ENCODE assay signal across 9 mouse cellular contexts in the genomic region with DNA sequence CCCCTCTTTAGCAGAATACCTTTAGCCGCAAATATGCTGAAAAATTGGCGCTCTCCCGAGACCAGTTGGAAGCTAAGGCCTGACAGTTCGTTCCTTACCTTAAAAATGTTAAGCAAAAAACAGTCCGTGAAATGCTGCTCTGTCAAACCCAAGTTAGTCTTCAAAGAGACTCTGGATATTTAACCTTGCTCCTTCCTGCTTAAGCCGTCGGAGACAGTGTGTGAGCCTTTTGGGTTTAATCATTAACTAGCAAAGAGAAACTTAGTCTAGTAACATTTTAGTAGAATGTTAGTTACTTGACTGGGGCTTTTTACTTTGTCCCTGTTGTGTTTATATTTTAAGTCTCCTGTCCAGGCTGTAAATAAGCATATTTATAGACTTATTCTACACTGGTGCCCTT. TPM values are rescaled to one million over a fixed set of nuclear protein-coding genes. Genes with fewer than 3 reads are reported as not detected.
DNase-seq lines count a peak whose midpoint lies in the region; ATAC-seq and TF ChIP-seq lines count a peak whose summit lies in the region.
"Had no signal": no experiment of that assay in that cellular context is flagged by ENCODE, and none has a peak within 500 bp of the region (broad histone marks: within the 10 kb centered on the region; RNA-seq: fewer than 3 reads in every experiment).

No protein-coding gene starts in this region.

- H3K9me3 ChIP-seq in erythroblast, embryonic 14.5 days (ENCODE audit: control insufficient read depth, low read length): no peaks in the 10 kb centered on the region
- H3K9me3 ChIP-seq in ES-E14 (ENCODE audit: control insufficient read depth, insufficient read depth, low read depth, low read length): no peaks in the 10 kb centered on the region
- no peaks in the 10 kb centered on the region for H3K9me3 ChIP-seq in hindbrain, embryonic 16.5 days (ENCODE audit: control insufficient read depth, low read length)
- H3K9me3 ChIP-seq in liver, postnatal 0 days (ENCODE audit: low read length): no peaks in the 10 kb centered on the region

- H3K4me3 ChIP-seq in erythroblast, embryonic 14.5 days (replicated peaks): peak overlapping the region; percentile 100
- peak overlapping the region; percentile 76 to 89 for H3K4me3 ChIP-seq in ES-E14 (ENCODE audit: insufficient read depth in 1 of 2, low read depth in 1 of 2, low read length in 2 of 2, poor library complexity in 1 of 2, severe bottlenecking in 1 of 2)
- peak overlapping the region; percentile 94 for H3K4me3 ChIP-seq in hindbrain, embryonic 16.5 days (ENCODE audit: low read length)
- peak overlapping the region; percentile 98 for H3K4me3 ChIP-seq in liver, postnatal 0 days (ENCODE audit: low read depth, low read length)

- no peak for TF ChIP-seq CTCF in liver, postnatal 0 days (IDR thresholded peaks at IDR 0.05; ENCODE audit: low read depth)

- no peaks in the 10 kb centered on the region for H3K27me3 ChIP-seq in erythroblast, embryonic 14.5 days (ENCODE audit: control insufficient read depth)
- H3K27me3 ChIP-seq in hindbrain, embryonic 16.5 days (replicated peaks; ENCODE audit: control insufficient read depth, insufficient read depth, low read length): no peaks in the 10 kb centered on the region
- H3K27me3 ChIP-seq in liver, postnatal 0 days (ENCODE audit: insufficient read depth, low read length): no peaks in the 10 kb centered on the region

- peak overlapping the region; percentile 94 for H3K9ac ChIP-seq in ES-E14 (ENCODE audit: insufficient read depth, low read depth, low read length, poor library complexity, severe bottlenecking)
- H3K9ac ChIP-seq in hindbrain, embryonic 16.5 days (ENCODE audit: low read depth, low read length): peak overlapping the region; percentile 77
- H3K9ac ChIP-seq in liver, postnatal 0 days (replicated peaks): peak overlapping the region; percentile 94

- no peak for TF ChIP-seq EP300 in liver, postnatal 0 days (IDR thresholded peaks at IDR 0.05; ENCODE audit: low read depth)

- H3K4me2 ChIP-seq in hindbrain, embryonic 16.5 days (ENCODE audit: low read length): peak overlapping the region; percentile 69
- peak overlapping the region; percentile 87 for H3K4me2 ChIP-seq in liver, postnatal 0 days (ENCODE audit: low read depth, low read length)

- no peak overlapping the region for H3K27ac ChIP-seq in ES-E14 (ENCODE audit: insufficient read depth, low read depth, low read length, poor library complexity, severe bottlenecking)
- H3K27ac ChIP-seq in hindbrain, embryonic 16.5 days (ENCODE audit: low read depth, low read length): no peak overlapping the region
- peak overlapping the region; percentile 99 for H3K27ac ChIP-seq in liver, postnatal 0 days (ENCODE audit: low read depth)

- H3K4me1 ChIP-seq in erythroblast, embryonic 14.5 days (ENCODE audit: control insufficient read depth): peaks cover 41% of the 10 kb centered on the region
- peaks cover 5 to 9% of the 10 kb centered on the region in 2 experiments; a peak in 2 of 4 replicates for H3K4me1 ChIP-seq in ES-E14 (ENCODE audit: control insufficient read depth in 2 of 2, insufficient read depth in 2 of 2, low read length in 2 of 2, poor library complexity in 1 of 2)
- H3K4me1 ChIP-seq in hindbrain, embryonic 16.5 days (ENCODE audit: control insufficient read depth, insufficient read depth, low read depth, low read length): peaks cover 41% of the 10 kb centered on the region
- peaks cover 22% of the 10 kb centered on the region for H3K4me1 ChIP-seq in liver, postnatal 0 days (ENCODE audit: insufficient read depth)

- 1% methylated on average over 7 of the region's 7 CpGs for WGBS in hindbrain, embryonic 16.5 days
- 0% methylated on average over 7 of the region's 7 CpGs for WGBS in liver, postnatal 0 days (ENCODE audit: insufficient replicate concordance)

- in situ Hi-C loops in ES-E14 (cut with MboI; ENCODE audit: low sequenced_read_pairs in 2 of 2, unreplicated experiment in 2 of 2): no loop called here

- no peak for ATAC-seq in erythroblast, adult 5-6 weeks (replicated peaks; ENCODE audit: low FRiP score, poor library complexity, severe bottlenecking)
- ATAC-seq in hindbrain, embryonic 16.5 days: no peak
- no peak for ATAC-seq in liver, postnatal 0 days

- H3K36me3 ChIP-seq in erythroblast, embryonic 14.5 days (ENCODE audit: control insufficient read depth): peaks cover 73% of the 10 kb centered on the region
- H3K36me3 ChIP-seq in ES-E14 (ENCODE audit: control insufficient read depth, insufficient read depth, low read length, poor library complexity, severe bottlenecking): peaks cover 25% of the 10 kb centered on the region
- H3K36me3 ChIP-seq in hindbrain, embryonic 16.5 days (ENCODE audit: control insufficient read depth, insufficient read depth, low read length): peaks cover 28% of the 10 kb centered on the region
- peaks cover 33% of the 10 kb centered on the region for H3K36me3 ChIP-seq in liver, postnatal 0 days (replicated peaks; ENCODE audit: insufficient read depth, low read length)

- no peak for DNase-seq in ES-E14 (ENCODE audit: low read depth, low spot score)
- no peak for DNase-seq in liver, postnatal 0 days
- no peak for DNase-seq in layer of hippocampus, postnatal 14 days (ENCODE audit: low spot score in 2 of 2)
- no peak for DNase-seq in retina, postnatal 1 day
- no peak for DNase-seq in right cerebral cortex, postnatal 4 days

TF ChIP-seq in ES-E14, 5 proteins besides CTCF, POLR2A, EP300 and RAD21:
- TF ChIP-seq ZC3H11A (IDR thresholded peaks at IDR 0.05; ENCODE audit: borderline replicate concordance, low read depth, low read length) (no peak), HCFC1 (IDR thresholded peaks at IDR 0.05; ENCODE audit: borderline replicate concordance, insufficient read depth, low read length) (no peak), ZNF384 (IDR thresholded peaks at IDR 0.05; ENCODE audit: low read depth, low read length) (no peak), CHD2 (IDR thresholded peaks at IDR 0.05; ENCODE audit: low read depth, low read length) (no peak), MAFK (IDR thresholded peaks at IDR 0.05; ENCODE audit: insufficient read depth, low read depth, low read length) (no peak)

RNA-seq across cellular contexts. Expression of a gene that starts 1.3 kb away (rescaled TPM):
- 8.6 and 10.2 TPM in 2 replicates for polyA plus RNA-seq in erythroblast, embryonic 14.5 days (2012)
- 14.4 and 27.4 TPM in 2 replicates for total RNA-seq in erythroblast, adult 5-6 weeks (2015; ENCODE audit: low replicate concordance)
- total RNA-seq in erythroblast, adult 5-6 weeks (2017; ENCODE audit: low replicate concordance): 42.6 and 58.0 TPM in 2 replicates
- total RNA-seq in ES-E14 (2012; rRNA removed): 37.5 and 48.5 TPM in 2 replicates
- 5.1 and 5.8 TPM in 2 replicates for polyA plus RNA-seq in hindbrain, embryonic 16.5 days (2015; fragmentation: Nextera tagmentation; extraction: Ambion mirVana)
- polyA plus RNA-seq in liver, postnatal 0 days (2015; fragmentation: Nextera tagmentation; extraction: Ambion mirVana): 2.1 and 2.3 TPM in 2 replicates
- 100 to 1,000 TPM in 1 of 2 experiments, 10 to 100 TPM in 1; 99.4 to 103 TPM for total RNA-seq in layer of hippocampus, postnatal 14 days (2021)

RNA-seq across cellular contexts. Expression of a gene that starts 2.0 kb away (rescaled TPM):
- 0.24 TPM in 2 replicates for polyA plus RNA-seq in erythroblast, embryonic 14.5 days (2012)
- total RNA-seq in erythroblast, adult 5-6 weeks (2015; ENCODE audit: low replicate concordance): 10.0 and 13.6 TPM in 2 replicates
- total RNA-seq in erythroblast, adult 5-6 weeks (2017; ENCODE audit: low replicate concordance): 13.8 and 20.1 TPM in 2 replicates
- total RNA-seq in ES-E14 (2012; rRNA removed): 42.6 and 47.5 TPM in 2 replicates
- polyA plus RNA-seq in hindbrain, embryonic 16.5 days (2015; fragmentation: Nextera tagmentation; extraction: Ambion mirVana): 51.6 and 54.3 TPM in 2 replicates
- polyA plus RNA-seq in liver, postnatal 0 days (2015; fragmentation: Nextera tagmentation; extraction: Ambion mirVana): 9.8 and 12.5 TPM in 2 replicates
- 10 to 100 TPM; 29.8 to 32.1 TPM for total RNA-seq in layer of hippocampus, postnatal 14 days (2021)

RNA-seq across cellular contexts. Expression of a gene that starts 8.4 kb away (rescaled TPM):
- polyA plus RNA-seq in erythroblast, embryonic 14.5 days (2012): 0.10 TPM in 1 of 2 replicates, not detected in the other
- total RNA-seq in erythroblast, adult 5-6 weeks (2015; ENCODE audit: low replicate concordance): 4.2 TPM in 1 of 2 replicates, not detected in the other
- total RNA-seq in erythroblast, adult 5-6 weeks (2017; ENCODE audit: low replicate concordance): 14.8 TPM in 1 of 2 replicates, not detected in the other
- total RNA-seq in ES-E14 (2012; rRNA removed): 1.4 and 2.7 TPM in 2 replicates
- polyA plus RNA-seq in hindbrain, embryonic 16.5 days (2015; fragmentation: Nextera tagmentation; extraction: Ambion mirVana): not detected in 2 replicates
- polyA plus RNA-seq in liver, postnatal 0 days (2015; fragmentation: Nextera tagmentation; extraction: Ambion mirVana): not detected in 2 replicates
- 1 to 10 TPM in 1 of 2 experiments, not detected in 1; 4.4 TPM for total RNA-seq in layer of hippocampus, postnatal 14 days (2021)
- total RNA-seq: common myeloid progenitor, adult 5-6 weeks had no signal

RNA-seq across cellular contexts. Expression of a gene that starts 16.1 kb away (rescaled TPM):
- 4.6 and 6.4 TPM in 2 replicates for polyA plus RNA-seq in erythroblast, embryonic 14.5 days (2012)
- 28.8 and 40.3 TPM in 2 replicates for total RNA-seq in erythroblast, adult 5-6 weeks (2015; ENCODE audit: low replicate concordance)
- 12.7 and 16.4 TPM in 2 replicates for total RNA-seq in erythroblast, adult 5-6 weeks (2017; ENCODE audit: low replicate concordance)
- 62.6 and 79.6 TPM in 2 replicates for total RNA-seq in ES-E14 (2012; rRNA removed)
- polyA plus RNA-seq in hindbrain, embryonic 16.5 days (2015; fragmentation: Nextera tagmentation; extraction: Ambion mirVana): 117 TPM in 2 replicates
- 30.5 and 32.7 TPM in 2 replicates for polyA plus RNA-seq in liver, postnatal 0 days (2015; fragmentation: Nextera tagmentation; extraction: Ambion mirVana)
- total RNA-seq in layer of hippocampus, postnatal 14 days (2021): 100 to 1,000 TPM in 1 of 2 experiments, 10 to 100 TPM in 1; 96.2 to 107 TPM

RNA-seq across cellular contexts. Expression of a gene that starts 17.8 kb away (rescaled TPM):
- not detected in 2 replicates for polyA plus RNA-seq in erythroblast, embryonic 14.5 days (2012)
- not detected in 2 replicates for total RNA-seq in erythroblast, adult 5-6 weeks (2015; ENCODE audit: low replicate concordance)
- 0.56 TPM in 1 of 2 replicates, not detected in the other for total RNA-seq in erythroblast, adult 5-6 weeks (2017; ENCODE audit: low replicate concordance)
- 4.5 TPM in 2 replicates for total RNA-seq in ES-E14 (2012; rRNA removed)
- 477 and 526 TPM in 2 replicates for polyA plus RNA-seq in hindbrain, embryonic 16.5 days (2015; fragmentation: Nextera tagmentation; extraction: Ambion mirVana)
- polyA plus RNA-seq in liver, postnatal 0 days (2015; fragmentation: Nextera tagmentation; extraction: Ambion mirVana): 0.08 and 0.23 TPM in 2 replicates
- total RNA-seq in layer of hippocampus, postnatal 14 days (2021): 100 to 1,000 TPM; 220 to 243 TPM
- total RNA-seq: common myeloid progenitor, adult 5-6 weeks had no signal
